Mouse (Mus musculus) bone marrow macrophage, adult 2 months (primary cell): ENCODE measurements around the gene Rere.

Experiments used
- CTCF ChIP-seq: IDR thresholded peaks from 2 replicates; pipeline ENCODE4 v1.5.1; 2012; ENCODE audit warnings: low read depth, mild to moderate bottlenecking, low read length, moderate library complexity
- POLR2A ChIP-seq: IDR thresholded peaks from 2 replicates; pipeline ENCODE4 v1.6.1; 2012; ENCODE audit warnings: mild to moderate bottlenecking, low read depth, low read length, borderline replicate concordance

- TF ChIP-seq POLR2A, result no peak
- no peak for TF ChIP-seq CTCF
Observed at GRCm38 (mm10) chr4:150291900-150292299, 10.5 kb downstream of the Rere start.
